Mouse (Mus musculus): ENCODE measurements around the gene 9130019O22Rik. TPM values are rescaled to one million over a fixed set of nuclear protein-coding genes. Genes with fewer than 3 reads are reported as not detected.
A peak's percentile ranks its signal among the peaks of the same experiment; 100 is the strongest.

9130019O22Rik gene
- total and polyA plus RNA-seq, 3 experiments = 1.2 to 10.2 (median 5.0) TPM

DNA sequence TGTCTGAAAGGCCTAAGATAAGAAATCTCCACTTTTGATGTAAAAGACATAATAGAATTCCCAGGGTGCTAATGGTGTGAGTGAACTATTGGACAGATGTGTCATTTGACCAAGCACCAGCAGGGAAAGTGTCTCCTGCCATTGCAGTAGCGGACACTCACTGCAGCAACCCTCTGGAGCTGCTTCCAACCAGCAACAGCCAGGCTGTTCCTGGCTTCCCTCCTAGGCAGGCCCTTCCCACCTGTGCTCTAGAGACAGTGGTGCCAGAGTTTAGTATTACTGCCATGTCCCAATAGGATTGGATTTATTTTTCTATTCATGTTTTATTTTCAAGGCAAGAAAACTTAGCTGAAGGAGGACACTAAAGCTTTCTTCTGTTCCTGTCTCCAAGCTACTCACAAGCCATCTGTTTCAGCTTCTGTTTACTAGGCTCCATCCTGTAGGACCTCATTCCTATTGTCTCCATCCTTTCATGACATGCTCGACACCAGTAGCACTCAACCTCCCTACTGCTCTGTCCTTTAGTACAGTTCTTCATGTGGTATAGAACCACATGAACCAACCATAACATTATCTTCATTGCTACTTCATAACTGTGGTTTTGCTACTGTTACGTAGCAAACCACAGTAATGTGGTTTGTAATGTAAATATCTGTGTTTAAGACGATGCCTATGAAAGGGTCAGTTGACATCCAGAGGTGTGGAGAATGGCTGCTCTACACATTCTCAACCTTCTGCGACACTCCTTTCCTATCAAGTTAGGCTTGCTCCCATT, 35.5 kb downstream of the 9130019O22Rik start:
- peaks cover 21% of the 10 kb centered on the region for H3K4me1 ChIP-seq (ENCODE audit: insufficient read depth, low read depth, low read length)
- H3K27me3 ChIP-seq (ENCODE audit: insufficient read depth, low read length) = peaks cover 22% of the 10 kb centered on the region
- TF ChIP-seq POLR2AphosphoS5 (IDR thresholded peaks at IDR 0.05; ENCODE audit: insufficient replicate concordance, low read depth, low read length) (no peak), GATA1 (IDR thresholded peaks at IDR 0.05; ENCODE audit: borderline replicate concordance, low read length) (no peak), CTCF (IDR thresholded peaks at IDR 0.05; ENCODE audit: low read depth, low read length) (no peak)
- ATAC-seq (ENCODE audit: extremely low read depth, insufficient number of reproducible peaks, low FRiP score, poor library complexity, severe bottlenecking) = no peak
- H3K9me3 ChIP-seq (replicated peaks) = 0 out of 2 replicates have a peak, but pooled peaks cover 2% of the 10 kb centered on the region
- H3K36me3 ChIP-seq (replicated peaks) = no peaks in the 10 kb centered on the region
- H3K4me3 ChIP-seq (ENCODE audit: low read depth, low read length) = no peak overlapping the region
- DNase-seq (ENCODE audit: low spot score) = no peak

DNA sequence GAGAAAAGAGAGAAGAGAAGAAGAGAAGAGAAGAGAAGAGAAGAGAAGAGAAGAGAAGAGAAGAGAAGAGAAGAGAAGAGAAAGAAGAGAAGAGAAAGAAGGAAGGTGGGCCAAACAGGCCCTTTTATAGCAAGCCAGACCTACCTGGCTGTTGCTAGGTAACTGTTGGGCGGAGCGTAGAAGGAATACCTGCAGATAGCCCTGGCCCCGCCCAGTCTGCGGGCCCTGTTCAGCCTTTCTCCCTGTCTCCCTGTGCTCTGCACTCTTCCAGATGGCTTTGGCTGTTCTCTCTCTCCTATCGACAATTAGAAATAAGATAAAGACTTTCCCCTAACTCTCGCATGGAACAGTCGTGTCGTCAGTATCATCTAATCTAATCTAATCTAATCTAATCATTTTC, 40.3 kb downstream of the 9130019O22Rik start:
- no peak for ATAC-seq (ENCODE audit: extremely low read depth, insufficient number of reproducible peaks, low FRiP score, poor library complexity, severe bottlenecking)
- peaks cover 23% of the 10 kb centered on the region for H3K36me3 ChIP-seq (replicated peaks)
- H3K4me1 ChIP-seq (ENCODE audit: insufficient read depth, low read depth, low read length) = peaks cover 48% of the 10 kb centered on the region
- peak overlapping the region; percentile 95; the same call in 1 of the 2 replicates for H3K4me3 ChIP-seq (ENCODE audit: low read depth, low read length)
- peaks cover 11% of the 10 kb centered on the region for H3K27me3 ChIP-seq (ENCODE audit: insufficient read depth, low read length)
- H3K9me3 ChIP-seq (replicated peaks) = no peaks in the 10 kb centered on the region
- no peak for TF ChIP-seq GATA2 (IDR thresholded peaks at IDR 0.05; ENCODE audit: borderline replicate concordance, low read depth, low read length)
- TF ChIP-seq POLR2AphosphoS5 (IDR thresholded peaks at IDR 0.05; ENCODE audit: insufficient replicate concordance, low read depth, low read length) = no peak
- no peak for TF ChIP-seq GATA1 (IDR thresholded peaks at IDR 0.05; ENCODE audit: borderline replicate concordance, low read length)
- TF ChIP-seq CTCF (IDR thresholded peaks at IDR 0.05; ENCODE audit: low read depth, low read length) = no peak
- TF ChIP-seq TAL1 (conservative IDR thresholded peaks at IDR 0.05; ENCODE audit: low read depth, low read length) = no peak
- no peak for DNase-seq (ENCODE audit: low spot score)

DNA sequence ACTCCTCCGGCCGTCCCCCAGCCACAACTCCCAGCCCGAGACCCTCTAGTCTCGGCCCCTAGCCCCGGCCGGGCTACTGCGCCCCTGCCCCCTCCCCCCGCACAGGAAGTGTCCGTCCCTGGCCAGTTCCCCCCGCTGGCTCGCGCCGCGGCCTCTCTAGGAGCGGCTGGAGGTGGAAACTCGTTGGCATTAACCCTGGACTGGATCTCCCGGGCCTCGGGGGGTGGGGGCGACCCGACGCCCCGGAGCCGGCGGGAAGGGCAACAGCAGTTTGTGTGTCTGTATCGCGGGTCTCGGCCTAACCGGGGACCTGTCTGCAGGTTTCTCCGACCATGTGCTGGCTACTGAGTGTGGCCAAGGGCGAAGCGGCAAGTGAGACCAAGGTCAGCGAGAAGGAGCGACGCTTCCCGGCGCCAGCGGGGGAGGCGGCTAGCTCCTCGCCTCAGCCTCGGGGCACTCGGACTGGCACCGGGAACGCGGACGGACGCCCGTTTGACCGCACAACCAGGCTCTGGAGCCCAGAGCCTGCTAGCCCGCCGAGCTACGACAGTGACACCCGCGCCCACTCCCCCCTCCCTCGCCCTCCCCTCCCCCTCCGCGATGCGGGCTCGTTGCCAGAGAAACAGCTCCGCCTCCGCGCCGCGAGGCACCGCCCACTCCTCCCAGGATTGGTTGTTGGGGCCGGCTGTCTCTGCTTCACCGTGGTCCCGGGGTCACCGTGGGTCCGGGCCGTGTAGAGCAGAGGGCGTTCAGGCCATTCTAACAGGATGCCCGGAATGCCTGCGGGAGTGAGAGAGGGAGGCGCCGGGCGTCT, 41.2 kb downstream of the 9130019O22Rik start, which contains the start of gene Zfp768:
TSS of gene Zfp768 (minus strand) at position 78 of the 814 bp plus-strand sequence.
- H3K9me3 ChIP-seq (replicated peaks) = no peaks in the 10 kb centered on the region
- peaks cover 8% of the 10 kb centered on the region; the same call in 1 of the 2 replicates for H3K27me3 ChIP-seq (ENCODE audit: insufficient read depth, low read length)
- no peak for TF ChIP-seq GATA1 (IDR thresholded peaks at IDR 0.05; ENCODE audit: borderline replicate concordance, low read length)
- TF ChIP-seq TAL1 (conservative IDR thresholded peaks at IDR 0.05; ENCODE audit: low read depth, low read length) = no peak
- TF ChIP-seq CTCF (IDR thresholded peaks at IDR 0.05; ENCODE audit: low read depth, low read length) = no peak
- TF ChIP-seq POLR2AphosphoS5 (IDR thresholded peaks at IDR 0.05; ENCODE audit: insufficient replicate concordance, low read depth, low read length) = no peak
- no peak for TF ChIP-seq GATA2 (IDR thresholded peaks at IDR 0.05; ENCODE audit: borderline replicate concordance, low read depth, low read length)
- peak; percentile 94 for DNase-seq (ENCODE audit: low spot score)
- peak within 1 kb of the TSS; percentile 95 for H3K4me3 ChIP-seq (ENCODE audit: low read depth, low read length)
- peaks cover 42% of the 10 kb centered on the region for H3K4me1 ChIP-seq (ENCODE audit: insufficient read depth, low read depth, low read length)
- peak; percentile 91 for ATAC-seq (ENCODE audit: extremely low read depth, insufficient number of reproducible peaks, low FRiP score, poor library complexity, severe bottlenecking)
- H3K36me3 ChIP-seq (replicated peaks) = peaks cover 27% of the 10 kb centered on the region

DNA sequence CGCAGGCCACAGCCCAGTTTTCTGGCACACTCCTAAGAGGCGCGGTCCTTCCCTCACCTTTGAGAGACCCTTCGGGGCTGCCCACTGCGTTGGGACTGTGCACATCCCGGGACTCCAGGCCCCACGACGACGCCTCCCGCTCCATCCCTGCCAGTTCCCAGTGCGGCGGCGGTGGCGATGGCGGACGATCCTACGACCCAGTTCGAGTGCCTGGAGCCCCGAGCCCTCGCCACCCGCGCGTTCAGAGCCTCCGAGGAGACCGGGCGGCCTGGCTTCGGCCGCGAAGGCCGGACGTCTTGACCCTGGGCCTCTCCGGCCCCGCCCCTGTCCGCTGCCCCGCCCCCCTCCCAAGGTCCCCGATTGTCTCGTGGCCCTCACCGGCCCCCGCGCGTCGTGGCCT, 41.9 kb downstream of the 9130019O22Rik start:
- Histone ChIP-seq H3K9me3 (replicated peaks) (no peaks in the 10 kb centered on the region), H3K4me3 (ENCODE audit: low read depth, low read length) (peak overlapping the region; percentile 95), H3K27me3 (ENCODE audit: insufficient read depth, low read length) (peaks cover 8% of the 10 kb centered on the region; the same call in 1 of the 2 replicates), H3K36me3 (replicated peaks) (peaks cover 27% of the 10 kb centered on the region), H3K4me1 (ENCODE audit: insufficient read depth, low read depth, low read length) (peaks cover 42% of the 10 kb centered on the region)
- TF ChIP-seq POLR2AphosphoS5 (IDR thresholded peaks at IDR 0.05; ENCODE audit: insufficient replicate concordance, low read depth, low read length) = no peak
- no peak for TF ChIP-seq GATA2 (IDR thresholded peaks at IDR 0.05; ENCODE audit: borderline replicate concordance, low read depth, low read length)
- TF ChIP-seq GATA1 (IDR thresholded peaks at IDR 0.05; ENCODE audit: borderline replicate concordance, low read length) = no peak
- no peak for TF ChIP-seq TAL1 (conservative IDR thresholded peaks at IDR 0.05; ENCODE audit: low read depth, low read length)
- TF ChIP-seq CTCF (IDR thresholded peaks at IDR 0.05; ENCODE audit: low read depth, low read length) = no peak
- ATAC-seq (ENCODE audit: extremely low read depth, insufficient number of reproducible peaks, low FRiP score, poor library complexity, severe bottlenecking) (no peak), DNase-seq (ENCODE audit: low spot score) (no peak)

DNA sequence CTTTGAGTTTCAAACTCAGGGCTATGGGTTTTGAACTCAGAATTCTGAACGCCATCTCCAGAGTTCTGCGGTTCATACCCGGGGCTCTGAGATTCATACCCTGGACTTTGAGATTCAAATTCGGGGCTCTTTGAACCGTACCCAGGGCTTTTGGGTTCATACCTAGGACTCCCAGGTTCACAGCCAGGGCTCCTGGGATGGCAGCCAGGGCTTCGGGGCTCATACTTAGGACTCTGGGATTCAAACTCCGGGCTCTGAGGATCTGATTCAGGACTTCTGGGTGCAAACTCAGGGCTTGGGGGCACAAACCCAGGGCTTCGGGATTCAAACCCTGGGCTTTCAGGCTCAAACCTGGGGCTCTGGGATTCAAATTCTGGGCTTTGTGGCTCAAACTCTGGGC, 42.6 kb downstream of the 9130019O22Rik start:
- peaks cover 7% of the 10 kb centered on the region; the same call in 1 of the 2 replicates for H3K27me3 ChIP-seq (ENCODE audit: insufficient read depth, low read length)
- TF ChIP-seq GATA2 (IDR thresholded peaks at IDR 0.05; ENCODE audit: borderline replicate concordance, low read depth, low read length) (no peak), CTCF (IDR thresholded peaks at IDR 0.05; ENCODE audit: low read depth, low read length) (no peak), TAL1 (conservative IDR thresholded peaks at IDR 0.05; ENCODE audit: low read depth, low read length) (no peak), GATA1 (IDR thresholded peaks at IDR 0.05; ENCODE audit: borderline replicate concordance, low read length) (no peak), POLR2AphosphoS5 (IDR thresholded peaks at IDR 0.05; ENCODE audit: insufficient replicate concordance, low read depth, low read length) (no peak)

More for the DNA sequence above, 42.6 kb downstream of the 9130019O22Rik start:
- peaks cover 27% of the 10 kb centered on the region for H3K36me3 ChIP-seq (replicated peaks)
- no peaks in the 10 kb centered on the region for H3K9me3 ChIP-seq (replicated peaks)
- ATAC-seq (ENCODE audit: extremely low read depth, insufficient number of reproducible peaks, low FRiP score, poor library complexity, severe bottlenecking) (no peak), DNase-seq (ENCODE audit: low spot score) (no peak)
- H3K4me3 ChIP-seq (ENCODE audit: low read depth, low read length) = no peak overlapping the region; the same call in 1 of the 2 replicates
- peaks cover 42% of the 10 kb centered on the region for H3K4me1 ChIP-seq (ENCODE audit: insufficient read depth, low read depth, low read length)

Data from G1E (cell line).